Mouse (Mus musculus) embryonic facial prominence, embryonic 10.5 days (tissue): ENCODE results near the gene Coq5. TPM values are rescaled to one million over a fixed set of nuclear protein-coding genes. Genes with fewer than 3 reads are reported as not detected.

Source experiments
- DNase-seq: peaks from one replicate; pipeline ENCODE4 v3.0.0-alpha.2; 2017; ENCODE audit warnings: low spot score
- H3K27ac ChIP-seq: fragments of 300-500 bp; sonication (generic); replicated peaks from 2 replicates; pipeline ENCODE4 v1.5.1; 2016; ENCODE audit warnings: mild to moderate bottlenecking
- H3K27me3 ChIP-seq: fragments of 300-500 bp; sonication (generic); replicated peaks from 2 replicates; pipeline ENCODE4 v1.6.1; 2016; ENCODE audit warnings: low read depth, mild to moderate bottlenecking; ENCODE audit not compliant: poor library complexity, severe bottlenecking
- H3K36me3 ChIP-seq: fragments of 300-500 bp; sonication (generic); replicated peaks from 2 replicates; pipeline ENCODE4 v1.6.1; 2016; ENCODE audit warnings: mild to moderate bottlenecking, moderate library complexity
- H3K4me1 ChIP-seq: fragments of 300-500 bp; sonication (generic); 2 replicates; pipeline ENCODE4 v1.6.1; 2016
- H3K4me3 ChIP-seq: fragments of 300-500 bp; sonication (generic); 2 replicates; pipeline ENCODE4 v1.5.1; 2016; ENCODE audit warnings: mild to moderate bottlenecking, moderate library complexity
- H3K9me3 ChIP-seq: fragments of 300-500 bp; sonication (generic); 2 replicates; pipeline ENCODE4 v1.6.1; 2016; ENCODE audit warnings: mild to moderate bottlenecking
- WGBS: fragments of 180-500 bp; shearing (Covaris S2); methylation state at CpG from one replicate; pipeline ENCODE4 v1.1.7; 2016; 5-methylcytosine and 5-hydroxymethylcytosine counted together
- polyA plus RNA-seq: library from polyadenylated mRNA; unstranded; fragments of >200 nt; fragmentation: Nextera tagmentation; extraction: Ambion mirVana; gene quantifications from 2 replicates; pipeline ENCODE4 v1.2.1, GENCODE M21; 2016

Gene Coq5
- polyA plus RNA-seq, 1 experiment from 2014 or later = 55.9 TPM

- Histone ChIP-seq H3K27me3 (no peaks in the 10 kb centered on the region), H3K4me3 (peak overlapping the region; percentile 100), H3K36me3 (peaks cover 29% of the 10 kb centered on the region), H3K4me1 (peaks cover 36% of the 10 kb centered on the region), H3K27ac (peak overlapping the region; percentile 92), H3K9me3 (no peaks in the 10 kb centered on the region)
- DNase-seq = peak; percentile 69
- WGBS = under 1% methylated on average over 77 of the region's 77 CpGs
These were observed 7.3 kb upstream of the Coq5 start for GRCm38 (mm10) chr5:115271931-115272811.

DNA sequence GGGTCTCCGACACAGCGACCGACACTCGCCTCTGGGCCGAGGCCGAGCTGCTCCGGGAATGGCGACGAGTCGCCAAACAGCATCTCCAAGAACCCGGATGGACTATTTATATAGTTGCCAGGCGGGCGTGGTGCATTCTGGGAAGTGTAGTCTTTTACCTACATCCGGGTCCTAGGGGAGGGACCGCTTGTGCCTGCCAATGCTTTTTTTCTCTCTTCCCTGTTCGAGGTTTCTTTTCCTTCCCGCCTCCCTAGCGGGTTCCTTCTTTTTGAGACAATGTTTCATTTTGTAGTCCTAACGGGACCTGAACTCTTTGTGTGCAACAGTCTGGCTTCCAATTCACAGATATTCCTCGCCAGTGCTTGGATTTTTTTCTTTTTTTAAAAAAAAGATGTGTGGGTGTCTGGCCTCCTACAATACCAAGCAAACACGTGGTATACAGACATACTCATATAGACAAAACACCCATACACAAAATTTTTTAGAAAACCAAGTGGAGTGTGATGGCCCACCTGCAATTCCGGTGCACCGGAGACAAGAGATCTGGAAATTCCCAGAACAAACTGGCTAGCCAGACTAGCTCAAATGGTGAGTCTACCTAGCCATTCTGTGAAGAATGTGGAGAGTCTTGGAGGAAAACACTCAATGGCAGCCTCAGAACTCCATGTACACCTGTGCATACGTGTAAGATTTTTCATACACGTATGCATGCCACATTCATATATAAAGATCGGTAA, 6.5 kb upstream of the Coq5 start, which contains the start of gene Rnf10:
Gene Rnf10, minus strand, starts transcription at position 87 of the 737 bp plus-strand sequence.
- H3K4me3 ChIP-seq = peak within 1 kb of the TSS; percentile 100
- peaks cover 24% of the 10 kb centered on the region for H3K36me3 ChIP-seq
- no peaks in the 10 kb centered on the region for H3K27me3 ChIP-seq
- H3K4me1 ChIP-seq = peaks cover 36% of the 10 kb centered on the region
- WGBS = 14% methylated on average over 26 of the region's 26 CpGs
- DNase-seq = peak; percentile 95
- no peaks in the 10 kb centered on the region for H3K9me3 ChIP-seq
- H3K27ac ChIP-seq = peak within 1 kb of the TSS; percentile 92

DNA sequence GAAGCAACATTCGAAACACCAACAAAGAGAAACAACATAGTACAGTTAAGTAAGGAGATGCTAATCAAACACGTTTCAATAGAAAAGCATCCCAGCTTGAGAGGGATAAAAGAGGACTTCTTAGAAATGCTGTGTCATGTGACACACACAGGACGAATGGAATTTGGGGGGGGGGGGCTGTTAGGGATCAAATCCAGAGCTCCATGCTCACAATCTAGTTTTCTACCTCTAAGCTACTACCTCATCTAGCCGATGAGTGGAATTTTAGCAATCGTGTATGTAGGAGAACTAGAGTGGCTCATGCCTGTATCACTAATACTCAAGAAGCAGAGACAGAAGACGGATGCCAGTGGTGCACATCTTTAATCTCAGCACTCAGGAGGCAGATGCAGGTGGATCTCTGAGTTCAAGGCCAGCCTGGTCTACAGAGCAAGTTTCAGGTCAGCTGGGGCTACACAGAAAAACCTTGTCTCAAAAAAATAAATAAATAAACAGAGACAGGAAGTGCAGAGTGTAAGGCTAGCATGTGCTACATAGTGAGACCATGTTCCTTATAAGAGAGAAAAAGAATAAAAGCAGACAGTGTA, 5.8 kb upstream of the Coq5 start:
- peaks cover 35% of the 10 kb centered on the region for H3K4me1 ChIP-seq
- H3K9me3 ChIP-seq = no peaks in the 10 kb centered on the region
- H3K27ac ChIP-seq = peak overlapping the region; percentile 92
- 75% methylated on average over 6 of the region's 6 CpGs for WGBS
- H3K36me3 ChIP-seq = peaks cover 17% of the 10 kb centered on the region
- H3K4me3 ChIP-seq = peak overlapping the region; percentile 100
- no peaks in the 10 kb centered on the region for H3K27me3 ChIP-seq
- DNase-seq = no peak

GRCm38 (mm10) chr5:115274353-115274752, 5.1 kb upstream of the Coq5 start:
- Histone ChIP-seq H3K36me3 (peaks cover 10% of the 10 kb centered on the region), H3K9me3 (no peaks in the 10 kb centered on the region), H3K4me1 (peaks cover 32% of the 10 kb centered on the region), H3K27ac (no peak overlapping the region), H3K4me3 (no peak overlapping the region), H3K27me3 (no peaks in the 10 kb centered on the region)
- WGBS = 80% methylated on average over 1 of the region's 1 CpGs
- DNase-seq = no peak

DNA sequence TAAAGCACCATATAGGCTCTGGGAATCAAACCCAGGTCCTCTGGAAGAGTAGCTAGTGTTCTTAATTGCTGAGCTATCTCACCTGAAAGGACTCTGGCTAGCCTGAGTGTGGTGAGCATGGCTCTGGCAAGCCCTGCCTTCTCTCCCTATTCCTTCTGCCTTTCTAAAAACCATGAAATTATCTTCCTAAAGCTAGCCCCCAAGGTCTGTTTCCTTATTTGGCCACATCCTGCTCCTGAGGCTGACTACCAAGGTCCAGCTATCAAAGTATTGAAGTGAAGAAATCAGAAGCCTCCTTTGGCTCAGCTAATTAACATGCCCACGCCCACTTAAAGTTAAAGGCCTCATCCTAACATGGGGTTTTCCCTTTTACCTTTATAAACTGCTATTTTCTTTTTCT, 4.7 kb upstream of the Coq5 start:
- H3K27me3 ChIP-seq = no peaks in the 10 kb centered on the region
- DNase-seq = no peak
- peaks cover 6% of the 10 kb centered on the region for H3K36me3 ChIP-seq
- no peaks in the 10 kb centered on the region for H3K9me3 ChIP-seq
- no peak overlapping the region for H3K4me3 ChIP-seq
- 87% methylated on average over 1 of the region's 1 CpGs for WGBS
- no peak overlapping the region for H3K27ac ChIP-seq
- peaks cover 28% of the 10 kb centered on the region for H3K4me1 ChIP-seq

DNA sequence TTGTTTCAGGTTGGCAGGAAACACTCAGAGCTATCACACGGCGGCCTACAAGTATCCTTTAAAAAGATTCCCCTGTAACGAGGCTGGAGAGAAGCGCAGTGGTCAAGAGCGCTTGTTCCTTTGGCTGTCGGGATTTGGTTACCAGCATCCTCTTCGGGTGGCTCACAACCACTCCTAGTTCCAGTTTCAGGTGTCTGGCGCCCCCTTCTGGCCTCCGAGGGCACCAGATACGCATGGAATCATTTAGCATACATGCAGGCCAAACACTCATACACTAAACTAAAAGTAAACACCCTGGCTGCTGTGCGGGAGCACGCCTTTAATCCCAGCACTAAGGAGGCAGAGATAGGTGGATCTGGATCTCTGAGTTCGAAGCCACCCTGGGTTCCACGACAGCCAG, 3.5 kb upstream of the Coq5 start:
- H3K36me3 ChIP-seq = no peaks in the 10 kb centered on the region
- H3K27me3 ChIP-seq = no peaks in the 10 kb centered on the region
- WGBS = 34% methylated on average over 14 of the region's 14 CpGs
- no peak overlapping the region for H3K27ac ChIP-seq
- H3K4me3 ChIP-seq = no peak overlapping the region
- peaks cover 22% of the 10 kb centered on the region for H3K4me1 ChIP-seq
- DNase-seq = peak; percentile 66
- no peaks in the 10 kb centered on the region for H3K9me3 ChIP-seq

GRCm38 (mm10) chr5:115278053-115278452, 1.4 kb upstream of the Coq5 start:
- Histone ChIP-seq H3K27ac (no peak overlapping the region), H3K4me1 (peaks cover 14% of the 10 kb centered on the region), H3K9me3 (no peaks in the 10 kb centered on the region), H3K4me3 (no peak overlapping the region), H3K36me3 (peaks cover 5% of the 10 kb centered on the region; the same call in 1 of the 2 replicates), H3K27me3 (no peaks in the 10 kb centered on the region)
- WGBS = 89% methylated on average over 1 of the region's 1 CpGs
- DNase-seq = no peak

DNA sequence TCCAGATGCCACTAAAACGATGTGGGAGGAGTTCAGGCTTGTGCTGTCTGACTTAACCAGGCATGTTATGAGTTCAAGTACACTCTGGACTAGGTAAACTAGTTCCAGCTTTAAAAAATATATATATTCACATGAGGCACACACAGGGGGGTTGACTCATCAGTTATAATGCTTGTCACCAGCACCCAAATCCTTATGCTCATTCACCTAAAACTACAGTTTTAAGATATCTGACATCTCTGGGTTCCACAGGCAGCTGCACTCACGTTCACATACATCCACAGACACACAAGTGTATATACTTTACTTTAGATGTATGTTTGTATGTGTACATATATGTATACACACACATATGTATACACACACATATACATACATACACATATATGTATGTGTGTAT, 681 bp upstream of the Coq5 start:
- Histone ChIP-seq H3K9me3 (no peaks in the 10 kb centered on the region), H3K4me3 (no peak overlapping the region), H3K36me3 (peaks cover 11% of the 10 kb centered on the region), H3K4me1 (peaks cover 7% of the 10 kb centered on the region), H3K27ac (no peak overlapping the region), H3K27me3 (no peaks in the 10 kb centered on the region)
- 54% methylated on average over 2 of the region's 2 CpGs for WGBS
- DNase-seq = no peak

- no peaks in the 10 kb centered on the region for H3K9me3 ChIP-seq
- H3K36me3 ChIP-seq = peaks cover 25% of the 10 kb centered on the region
- H3K4me1 ChIP-seq = peaks cover 7% of the 10 kb centered on the region
- peak overlapping the region; percentile 87 for H3K4me3 ChIP-seq
- 12% methylated on average over 17 of the region's 17 CpGs for WGBS
- H3K27me3 ChIP-seq = no peaks in the 10 kb centered on the region
- no peak for DNase-seq
- peak overlapping the region; percentile 85 for H3K27ac ChIP-seq
These were observed 703 bp downstream of the Coq5 start for GRCm38 (mm10) chr5:115280050-115280687.

- peaks cover 63% of the 10 kb centered on the region for H3K36me3 ChIP-seq
- 94% methylated on average over 3 of the region's 3 CpGs for WGBS
These were observed 5.3 kb downstream of the Coq5 start for GRCm38 (mm10) chr5:115284735-115285134.

DNA sequence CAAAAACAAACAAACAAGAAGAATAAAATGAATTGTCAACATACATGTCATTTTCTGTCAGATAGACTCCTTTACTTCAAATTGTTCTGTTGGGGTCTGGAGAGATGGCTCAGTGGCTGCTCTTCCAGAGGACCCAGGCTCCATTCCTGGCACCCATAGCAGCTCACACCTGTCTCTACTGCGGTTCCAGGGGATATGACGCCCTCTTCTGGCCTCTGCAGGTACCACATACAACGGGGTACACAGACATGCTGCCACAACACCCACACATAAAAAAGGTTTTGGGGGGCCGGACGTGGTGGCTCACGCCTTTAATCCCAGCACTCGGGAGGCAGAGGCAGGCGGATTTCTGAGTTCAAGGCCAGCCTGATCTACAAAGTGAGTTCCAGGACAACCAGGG, 14.7 kb downstream of the Coq5 start:
- no peaks in the 10 kb centered on the region for H3K9me3 ChIP-seq
- peaks cover 27% of the 10 kb centered on the region for H3K4me1 ChIP-seq
- DNase-seq = no peak
- H3K4me3 ChIP-seq = no peak overlapping the region
- peaks cover 99% of the 10 kb centered on the region for H3K36me3 ChIP-seq
- no peaks in the 10 kb centered on the region for H3K27me3 ChIP-seq
- 90% methylated on average over 8 of the region's 8 CpGs for WGBS
- H3K27ac ChIP-seq = no peak overlapping the region

More at GRCm38 (mm10) chr5:115284735-115285134, 5.3 kb downstream of the Coq5 start:
- Histone ChIP-seq H3K4me3 (0 out of 2 replicates have a peak overlapping the region, but pooled peaks have one; percentile 5), H3K4me1 (peaks cover 7% of the 10 kb centered on the region), H3K27me3 (no peaks in the 10 kb centered on the region), H3K9me3 (no peaks in the 10 kb centered on the region), H3K27ac (no peak overlapping the region)
- DNase-seq = no peak

GRCm38 (mm10) chr5:115296347-115296746, 16.9 kb downstream of the Coq5 start:
- Histone ChIP-seq H3K4me3 (no peak overlapping the region; the same call in 1 of the 2 replicates), H3K9me3 (no peaks in the 10 kb centered on the region), H3K27me3 (no peaks in the 10 kb centered on the region), H3K36me3 (peaks cover 82% of the 10 kb centered on the region), H3K27ac (no peak overlapping the region), H3K4me1 (peaks cover 40% of the 10 kb centered on the region)
- no peak for DNase-seq
- WGBS = 87% methylated on average over 10 of the region's 10 CpGs
